Mouse (Mus musculus): Measurements from ENCODE around the gene Prkar2b. TPM values are rescaled to one million over a fixed set of nuclear protein-coding genes. Genes with fewer than 3 reads are reported as not detected.

Prkar2b gene
- polyA plus RNA-seq, 1 experiment from 2014 or later, result 13.8 TPM

- H3K9ac ChIP-seq (ENCODE audit: low read depth, low read length), result no peak overlapping the region
- DNase-seq (ENCODE audit: low spot score), result no peak
- WGBS, result 99% methylated on average over 3 of the region's 3 CpGs
- no peaks in the 10 kb centered on the region for H3K9me3 ChIP-seq (replicated peaks; ENCODE audit: low read length)
- no peak overlapping the region for H3K4me2 ChIP-seq (ENCODE audit: low read length)
- H3K27ac ChIP-seq, result no peak overlapping the region
- no peaks in the 10 kb centered on the region for H3K27me3 ChIP-seq (ENCODE audit: insufficient read depth, low read length)
- no peak for TF ChIP-seq CTCF (IDR thresholded peaks at IDR 0.05; ENCODE audit: low read depth)
- ATAC-seq (replicated peaks; ENCODE audit: low FRiP score, low read depth), result no peak
- no peak overlapping the region for H3K4me3 ChIP-seq (replicated peaks; ENCODE audit: low read depth, low read length)
- H3K36me3 ChIP-seq (ENCODE audit: insufficient read depth, low read length), result no peaks in the 10 kb centered on the region
- H3K4me1 ChIP-seq (replicated peaks; ENCODE audit: insufficient read depth, low read length), result 0 out of 2 replicates have a peak, but pooled peaks cover 5% of the 10 kb centered on the region
Observed at GRCm38 (mm10) chr12:32055797-32056196, 5.3 kb downstream of the Prkar2b start.

DNA sequence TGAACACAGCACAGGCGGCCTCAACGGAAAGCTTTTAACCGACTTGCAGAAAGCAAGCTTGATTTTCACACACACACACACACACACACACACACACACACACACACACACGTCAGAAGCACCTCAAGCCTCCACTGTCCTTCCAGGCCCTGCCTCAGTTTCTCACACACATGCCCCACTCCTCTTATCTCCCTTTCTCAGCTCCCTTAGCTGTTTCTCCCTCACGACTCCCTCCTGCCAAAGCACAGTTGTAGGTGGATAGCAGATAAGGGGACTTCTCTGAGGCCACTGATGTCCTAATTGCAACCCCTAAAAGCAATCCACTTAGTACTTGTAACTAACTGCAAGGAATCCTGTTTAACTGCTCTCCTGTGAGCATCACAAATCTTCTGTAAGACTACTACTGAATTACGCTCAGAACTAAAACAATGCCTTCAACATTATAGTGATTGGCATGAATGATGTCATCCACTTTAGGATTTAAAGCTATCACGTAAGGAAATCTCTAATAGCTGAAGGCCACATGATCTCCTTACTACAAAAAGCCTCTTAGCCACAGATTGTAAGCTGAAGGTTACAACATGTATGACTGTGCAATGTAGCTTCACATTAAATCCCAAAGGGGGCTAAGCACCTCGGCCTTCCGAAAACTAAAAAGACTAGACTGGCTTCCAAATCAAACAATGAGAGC, 6.5 kb downstream of the Prkar2b start:
- DNase-seq (ENCODE audit: low spot score) (no peak), ATAC-seq (replicated peaks; ENCODE audit: low FRiP score, low read depth) (no peak)

GRCm38 (mm10) chr12:32053637-32054366, 7.3 kb downstream of the Prkar2b start:
- Histone ChIP-seq H3K27ac (no peak overlapping the region), H3K4me1 (replicated peaks; ENCODE audit: insufficient read depth, low read length) (no peaks in the 10 kb centered on the region), H3K9ac (ENCODE audit: low read depth, low read length) (no peak overlapping the region), H3K9me3 (replicated peaks; ENCODE audit: low read length) (no peaks in the 10 kb centered on the region), H3K4me2 (ENCODE audit: low read length) (no peak overlapping the region), H3K27me3 (ENCODE audit: insufficient read depth, low read length) (no peaks in the 10 kb centered on the region), H3K36me3 (ENCODE audit: insufficient read depth, low read length) (no peaks in the 10 kb centered on the region), H3K4me3 (replicated peaks; ENCODE audit: low read depth, low read length) (no peak overlapping the region)
- peak; percentile 35 for DNase-seq (ENCODE audit: low spot score)
- no peak for ATAC-seq (replicated peaks; ENCODE audit: low FRiP score, low read depth)
- no peak for TF ChIP-seq CTCF (IDR thresholded peaks at IDR 0.05; ENCODE audit: low read depth)
- 68% methylated on average over 11 of the region's 11 CpGs for WGBS

More for the DNA sequence above, 6.5 kb downstream of the Prkar2b start:
- no peaks in the 10 kb centered on the region for H3K4me1 ChIP-seq (replicated peaks; ENCODE audit: insufficient read depth, low read length)
- H3K9ac ChIP-seq (ENCODE audit: low read depth, low read length), result no peak overlapping the region
- no peaks in the 10 kb centered on the region for H3K27me3 ChIP-seq (ENCODE audit: insufficient read depth, low read length)
- H3K36me3 ChIP-seq (ENCODE audit: insufficient read depth, low read length), result no peaks in the 10 kb centered on the region
- TF ChIP-seq CTCF (IDR thresholded peaks at IDR 0.05; ENCODE audit: low read depth), result no peak
- WGBS, result 48% methylated on average over 9 of the region's 9 CpGs
- no peak overlapping the region for H3K27ac ChIP-seq
- no peak overlapping the region for H3K4me2 ChIP-seq (ENCODE audit: low read length)
- H3K4me3 ChIP-seq (replicated peaks; ENCODE audit: low read depth, low read length), result no peak overlapping the region
- H3K9me3 ChIP-seq (replicated peaks; ENCODE audit: low read length), result no peaks in the 10 kb centered on the region

DNA sequence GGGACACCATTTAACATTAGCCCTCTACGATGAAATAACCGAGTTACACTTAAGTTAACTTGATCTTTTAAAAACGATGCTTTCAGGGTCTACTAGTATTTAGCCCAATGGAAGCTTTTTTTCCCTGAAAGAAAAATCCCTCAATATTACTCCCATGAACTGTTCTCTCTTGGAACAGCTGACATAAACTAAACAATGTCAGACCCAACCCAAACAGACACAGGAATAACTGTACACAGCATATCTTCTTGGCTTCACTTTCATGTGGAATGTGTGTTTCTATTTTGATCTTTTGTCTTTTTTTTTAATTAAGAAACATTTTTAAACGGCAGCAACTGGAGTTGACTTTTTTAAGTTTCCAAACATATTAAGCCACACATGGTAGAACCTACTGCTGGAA, 8.2 kb downstream of the Prkar2b start:
- DNase-seq (ENCODE audit: low spot score), result no peak
- 82% methylated on average over 4 of the region's 4 CpGs for WGBS
- no peak for TF ChIP-seq CTCF (IDR thresholded peaks at IDR 0.05; ENCODE audit: low read depth)

GRCm38 (mm10) chr12:32050165-32050564, 10.9 kb downstream of the Prkar2b start:
- ATAC-seq (replicated peaks; ENCODE audit: low FRiP score, low read depth) (no peak), DNase-seq (ENCODE audit: low spot score) (no peak)
- Histone ChIP-seq H3K4me1 (replicated peaks; ENCODE audit: insufficient read depth, low read length) (no peaks in the 10 kb centered on the region), H3K27me3 (ENCODE audit: insufficient read depth, low read length) (no peaks in the 10 kb centered on the region), H3K4me3 (replicated peaks; ENCODE audit: low read depth, low read length) (no peak overlapping the region), H3K27ac (no peak overlapping the region), H3K9me3 (replicated peaks; ENCODE audit: low read length) (no peaks in the 10 kb centered on the region), H3K9ac (ENCODE audit: low read depth, low read length) (no peak overlapping the region), H3K36me3 (ENCODE audit: insufficient read depth, low read length) (no peaks in the 10 kb centered on the region), H3K4me2 (ENCODE audit: low read length) (no peak overlapping the region)
- TF ChIP-seq CTCF (IDR thresholded peaks at IDR 0.05; ENCODE audit: low read depth), result no peak
- 71% methylated on average over 5 of the region's 5 CpGs for WGBS

More for the DNA sequence above, 8.2 kb downstream of the Prkar2b start:
- Histone ChIP-seq H3K9ac (ENCODE audit: low read depth, low read length) (no peak overlapping the region), H3K4me1 (replicated peaks; ENCODE audit: insufficient read depth, low read length) (no peaks in the 10 kb centered on the region), H3K9me3 (replicated peaks; ENCODE audit: low read length) (no peaks in the 10 kb centered on the region), H3K4me2 (ENCODE audit: low read length) (no peak overlapping the region), H3K27me3 (ENCODE audit: insufficient read depth, low read length) (no peaks in the 10 kb centered on the region), H3K4me3 (replicated peaks; ENCODE audit: low read depth, low read length) (no peak overlapping the region), H3K36me3 (ENCODE audit: insufficient read depth, low read length) (no peaks in the 10 kb centered on the region), H3K27ac (no peak overlapping the region)
- ATAC-seq (replicated peaks; ENCODE audit: low FRiP score, low read depth), result no peak

- 74% methylated on average over 17 of the region's 17 CpGs for WGBS
- no peak for DNase-seq (ENCODE audit: low spot score)
- no peak for ATAC-seq (replicated peaks; ENCODE audit: low FRiP score, low read depth)
Observed at GRCm38 (mm10) chr12:32045566-32046330, 15.3 kb downstream of the Prkar2b start.

More at GRCm38 (mm10) chr12:32045566-32046330, 15.3 kb downstream of the Prkar2b start:
- Histone ChIP-seq H3K27me3 (ENCODE audit: insufficient read depth, low read length) (no peaks in the 10 kb centered on the region), H3K36me3 (ENCODE audit: insufficient read depth, low read length) (no peaks in the 10 kb centered on the region), H3K4me1 (replicated peaks; ENCODE audit: insufficient read depth, low read length) (no peaks in the 10 kb centered on the region), H3K9ac (ENCODE audit: low read depth, low read length) (no peak overlapping the region), H3K9me3 (replicated peaks; ENCODE audit: low read length) (no peaks in the 10 kb centered on the region), H3K27ac (no peak overlapping the region), H3K4me2 (ENCODE audit: low read length) (no peak overlapping the region), H3K4me3 (replicated peaks; ENCODE audit: low read depth, low read length) (no peak overlapping the region)
- no peak for TF ChIP-seq CTCF (IDR thresholded peaks at IDR 0.05; ENCODE audit: low read depth)

Data from kidney, postnatal 0 days (tissue).